Comparison of ENCODE assay signal across 8 mouse cellular contexts in the genomic region with DNA sequence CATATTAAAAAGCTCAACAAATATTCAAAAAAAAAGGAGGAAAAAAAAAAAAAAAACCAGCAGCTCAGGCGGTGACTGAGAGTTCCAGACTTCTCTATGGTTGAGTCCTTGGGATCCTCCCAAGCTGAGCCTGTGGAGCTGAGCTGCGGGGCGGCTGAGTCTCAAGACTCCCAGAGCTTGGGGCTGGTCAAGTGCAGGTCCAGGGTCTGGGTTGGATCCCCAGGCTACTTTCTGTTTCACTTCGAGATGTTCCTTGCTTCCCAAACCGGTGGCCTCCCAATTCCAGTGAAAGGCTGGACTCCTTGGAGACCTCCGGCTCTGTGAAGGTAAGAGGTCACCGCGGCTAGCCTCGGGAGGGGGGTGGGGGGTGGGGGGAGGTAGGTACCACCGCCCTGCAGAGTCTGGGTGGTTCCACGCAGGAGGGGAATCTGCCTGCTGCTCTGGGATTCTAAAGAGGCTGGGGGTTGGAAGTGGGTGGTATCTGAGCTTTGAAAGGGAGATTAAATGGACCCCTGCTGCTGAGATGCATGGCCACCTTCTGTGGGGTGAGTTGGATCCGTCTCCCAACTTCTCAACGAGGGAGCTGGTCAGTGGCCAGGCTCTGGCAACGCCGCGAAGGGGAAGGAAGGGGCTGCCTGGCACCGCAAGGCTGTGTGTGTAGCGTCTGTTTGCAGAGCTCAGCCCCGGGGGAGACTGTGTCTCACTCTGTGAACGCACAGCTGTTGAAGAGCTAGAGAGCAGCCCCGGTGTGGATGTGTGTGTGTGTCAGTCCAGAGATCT.
DNase-seq lines count a peak whose midpoint lies in the region; ATAC-seq lines count a peak whose summit lies in the region.

No protein-coding gene starts in this region.

- H3K27me3 ChIP-seq in intestine, embryonic 16.5 days (replicated peaks; ENCODE audit: control insufficient read depth, insufficient read depth, low read length), result peaks cover 2% of the 10 kb centered on the region; the same call in 1 of the 2 replicates

- peak overlapping the region; percentile 52 for H3K4me3 ChIP-seq in intestine, embryonic 16.5 days (ENCODE audit: low read length)

- intact Hi-C loops in left cerebral cortex, postnatal 14 days (cut with DNase I), result no loop called here

- peak; percentile 74 for DNase-seq in adrenal gland, postnatal 10 days
- DNase-seq in embryo, embryonic 10.5 days (ENCODE audit: low spot score), result peak; percentile 62
- DNase-seq in left cerebral cortex, postnatal 14 days (ENCODE audit: low spot score in 2 of 2), result peak; percentile 47 to 53
- DNase-seq in right cerebral cortex, postnatal 10 days (ENCODE audit: low spot score in 2 of 2), result peak; percentile 75 to 78

- H3K4me2 ChIP-seq in intestine, embryonic 16.5 days (ENCODE audit: low read depth, low read length), result peak overlapping the region; percentile 70

- no peaks in the 10 kb centered on the region for H3K9me3 ChIP-seq in intestine, embryonic 16.5 days (ENCODE audit: control insufficient read depth, low read length)

- H3K36me3 ChIP-seq in intestine, embryonic 16.5 days (ENCODE audit: control insufficient read depth, insufficient read depth, low read length), result no peaks in the 10 kb centered on the region

- no peak overlapping the region for H3K27ac ChIP-seq in intestine, embryonic 16.5 days (ENCODE audit: low read length)

- peak overlapping the region; percentile 54 for H3K9ac ChIP-seq in intestine, embryonic 16.5 days (ENCODE audit: low read depth, low read length)

- 6% methylated on average over 21 of the region's 21 CpGs for WGBS in intestine, embryonic 16.5 days

- peaks cover 2% of the 10 kb centered on the region; the same call in 1 of the 2 replicates for H3K4me1 ChIP-seq in intestine, embryonic 16.5 days (ENCODE audit: control insufficient read depth, insufficient read depth, low read length)

- ATAC-seq in granulocyte monocyte progenitor cell, adult 5-6 weeks (replicated peaks; ENCODE audit: poor library complexity, severe bottlenecking), result peak; percentile 78
- ATAC-seq in intestine, embryonic 16.5 days, result peak; percentile 75; the same call in 1 of the 2 replicates
- ATAC-seq in megakaryocyte, adult 5-6 weeks (ENCODE audit: poor library complexity, severe bottlenecking), result peak; percentile 67
- ATAC-seq in CD4-positive, CD25-positive, alpha-beta regulatory T cell, adult 4 months, result no peak
